Mouse (Mus musculus): ENCODE measurements around the gene Tcf7l1. TPM values are rescaled to one million over a fixed set of nuclear protein-coding genes. Genes with fewer than 3 reads are reported as not detected.

Tcf7l1 gene
- polyA plus RNA-seq, 1 experiment from 2014 or later, result 26.5 TPM

DNA sequence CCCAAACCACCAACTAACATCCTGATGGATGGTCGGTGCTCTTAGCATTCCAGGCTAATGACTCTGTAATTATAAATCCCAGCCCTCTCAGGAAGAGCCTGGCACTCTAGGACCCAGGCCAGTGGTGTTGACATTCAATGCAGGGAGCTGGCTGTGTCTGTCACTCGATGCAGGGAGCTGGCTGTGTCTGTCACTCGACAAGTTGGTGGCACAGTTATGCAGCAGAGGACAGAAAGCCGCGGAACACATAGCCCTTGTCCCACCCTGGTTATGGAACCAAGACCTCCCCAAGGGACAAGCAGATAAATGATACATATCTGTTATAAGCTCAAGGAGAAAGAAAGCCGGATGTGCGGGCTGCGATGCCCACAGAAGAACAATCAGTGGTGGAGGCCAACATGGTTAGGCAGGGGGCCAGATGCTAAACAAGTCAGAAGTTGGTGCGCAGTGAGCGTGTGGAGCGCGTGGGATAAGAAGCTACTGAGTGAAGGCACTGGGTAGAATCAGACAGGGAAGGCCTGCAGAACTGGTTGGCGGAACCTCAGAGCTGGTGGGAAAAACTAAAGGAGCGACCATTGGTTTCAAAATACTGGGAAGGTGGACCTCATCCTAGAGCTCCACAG, 33.7 kb downstream of the Tcf7l1 start:
- DNase-seq (ENCODE audit: low spot score) (no peak), ATAC-seq (replicated peaks; ENCODE audit: low FRiP score, low TSS enrichment, low read depth) (no peak)
- Histone ChIP-seq H3K27ac (ENCODE audit: low read depth) (no peak overlapping the region), H3K27me3 (replicated peaks; ENCODE audit: control insufficient read depth, insufficient read depth, low read length) (no peaks in the 10 kb centered on the region), H3K4me1 (replicated peaks; ENCODE audit: control insufficient read depth, insufficient read depth, low read length) (peaks cover 15% of the 10 kb centered on the region), H3K9ac (ENCODE audit: low read length) (no peak overlapping the region), H3K4me3 (ENCODE audit: low read depth, low read length) (no peak overlapping the region), H3K36me3 (ENCODE audit: control insufficient read depth, insufficient read depth, low read length) (no peaks in the 10 kb centered on the region), H3K4me2 (ENCODE audit: low read length) (no peak overlapping the region), H3K9me3 (ENCODE audit: control insufficient read depth, low read length) (no peaks in the 10 kb centered on the region)
- WGBS, result 63% methylated on average over 14 of the region's 14 CpGs

DNA sequence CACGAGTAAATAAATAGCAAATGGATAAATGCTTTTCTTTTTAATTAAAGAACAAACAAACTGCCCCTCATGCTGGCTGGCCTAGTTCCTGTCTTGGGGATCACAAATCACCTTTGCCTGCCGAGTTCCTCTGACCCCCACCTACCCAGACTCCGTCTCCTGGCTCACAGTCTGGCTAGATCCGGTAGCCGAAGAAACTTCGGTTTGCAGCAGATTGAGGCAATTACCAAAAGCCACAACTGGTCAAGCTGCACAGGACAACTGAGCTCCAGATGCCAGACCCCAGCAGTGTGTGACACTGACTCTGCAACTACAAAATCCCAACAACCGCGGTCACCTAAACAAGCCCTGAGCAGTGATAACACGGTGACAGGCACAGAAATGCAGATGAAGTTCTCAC, 34.8 kb downstream of the Tcf7l1 start:
- Histone ChIP-seq H3K9ac (ENCODE audit: low read length) (no peak overlapping the region), H3K4me1 (replicated peaks; ENCODE audit: control insufficient read depth, insufficient read depth, low read length) (peaks cover 18% of the 10 kb centered on the region), H3K9me3 (ENCODE audit: control insufficient read depth, low read length) (no peaks in the 10 kb centered on the region), H3K4me2 (ENCODE audit: low read length) (no peak overlapping the region), H3K27me3 (replicated peaks; ENCODE audit: control insufficient read depth, insufficient read depth, low read length) (no peaks in the 10 kb centered on the region), H3K36me3 (ENCODE audit: control insufficient read depth, insufficient read depth, low read length) (no peaks in the 10 kb centered on the region), H3K4me3 (ENCODE audit: low read depth, low read length) (no peak overlapping the region), H3K27ac (ENCODE audit: low read depth) (no peak overlapping the region)
- 39% methylated on average over 9 of the region's 9 CpGs for WGBS
- no peak for ATAC-seq (replicated peaks; ENCODE audit: low FRiP score, low TSS enrichment, low read depth)
- no peak for DNase-seq (ENCODE audit: low spot score)

GRCm38 (mm10) chr6:72753782-72754181, 35.3 kb downstream of the Tcf7l1 start:
- H3K9ac ChIP-seq (ENCODE audit: low read length), result no peak overlapping the region
- WGBS, result 85% methylated on average over 8 of the region's 8 CpGs

DNA sequence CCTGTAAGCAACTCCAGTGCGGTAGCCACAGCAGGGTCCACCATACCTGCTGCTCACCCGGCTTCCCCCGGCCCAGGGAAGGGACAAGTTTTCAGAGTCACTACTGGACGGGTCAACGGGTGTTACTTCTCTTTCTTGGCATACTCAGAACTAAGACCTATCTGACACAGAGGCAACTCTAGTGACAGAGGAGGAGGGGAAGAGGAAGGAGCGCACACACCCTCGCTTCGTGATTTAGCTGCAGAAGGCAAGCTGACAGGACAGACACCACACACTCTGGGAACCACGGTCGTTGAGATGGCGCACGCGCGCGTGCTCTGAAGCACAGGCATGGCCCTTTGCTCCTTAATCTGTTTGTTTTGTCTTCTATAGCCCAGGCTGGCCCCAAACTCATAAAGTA, 36.2 kb downstream of the Tcf7l1 start:
- no peak for ATAC-seq (replicated peaks; ENCODE audit: low FRiP score, low TSS enrichment, low read depth)
- WGBS, result 89% methylated on average over 15 of the region's 15 CpGs
- H3K4me2 ChIP-seq (ENCODE audit: low read length), result no peak overlapping the region
- H3K4me1 ChIP-seq (replicated peaks; ENCODE audit: control insufficient read depth, insufficient read depth, low read length), result peaks cover 31% of the 10 kb centered on the region
- no peaks in the 10 kb centered on the region for H3K9me3 ChIP-seq (ENCODE audit: control insufficient read depth, low read length)
- H3K36me3 ChIP-seq (ENCODE audit: control insufficient read depth, insufficient read depth, low read length), result no peaks in the 10 kb centered on the region
- no peak for DNase-seq (ENCODE audit: low spot score)
- H3K4me3 ChIP-seq (ENCODE audit: low read depth, low read length), result no peak overlapping the region
- no peak overlapping the region for H3K9ac ChIP-seq (ENCODE audit: low read length)
- no peak overlapping the region for H3K27ac ChIP-seq (ENCODE audit: low read depth)
- no peaks in the 10 kb centered on the region for H3K27me3 ChIP-seq (replicated peaks; ENCODE audit: control insufficient read depth, insufficient read depth, low read length)

More at GRCm38 (mm10) chr6:72753782-72754181, 35.3 kb downstream of the Tcf7l1 start:
- DNase-seq (ENCODE audit: low spot score) (no peak), ATAC-seq (replicated peaks; ENCODE audit: low FRiP score, low TSS enrichment, low read depth) (no peak)
- no peak overlapping the region for H3K4me3 ChIP-seq (ENCODE audit: low read depth, low read length)
- no peaks in the 10 kb centered on the region for H3K27me3 ChIP-seq (replicated peaks; ENCODE audit: control insufficient read depth, insufficient read depth, low read length)
- H3K36me3 ChIP-seq (ENCODE audit: control insufficient read depth, insufficient read depth, low read length), result no peaks in the 10 kb centered on the region
- no peak overlapping the region for H3K4me2 ChIP-seq (ENCODE audit: low read length)
- no peak overlapping the region for H3K27ac ChIP-seq (ENCODE audit: low read depth)
- no peaks in the 10 kb centered on the region for H3K9me3 ChIP-seq (ENCODE audit: control insufficient read depth, low read length)
- peaks cover 22% of the 10 kb centered on the region for H3K4me1 ChIP-seq (replicated peaks; ENCODE audit: control insufficient read depth, insufficient read depth, low read length)

- ATAC-seq (replicated peaks; ENCODE audit: low FRiP score, low TSS enrichment, low read depth) (no peak), DNase-seq (ENCODE audit: low spot score) (no peak)
- Histone ChIP-seq H3K27ac (ENCODE audit: low read depth) (no peak overlapping the region), H3K9me3 (ENCODE audit: control insufficient read depth, low read length) (no peaks in the 10 kb centered on the region), H3K36me3 (ENCODE audit: control insufficient read depth, insufficient read depth, low read length) (no peaks in the 10 kb centered on the region), H3K4me3 (ENCODE audit: low read depth, low read length) (no peak overlapping the region), H3K4me2 (ENCODE audit: low read length) (no peak overlapping the region), H3K27me3 (replicated peaks; ENCODE audit: control insufficient read depth, insufficient read depth, low read length) (no peaks in the 10 kb centered on the region), H3K4me1 (replicated peaks; ENCODE audit: control insufficient read depth, insufficient read depth, low read length) (peaks cover 46% of the 10 kb centered on the region), H3K9ac (ENCODE audit: low read length) (no peak overlapping the region)
- 84% methylated on average over 1 of the region's 1 CpGs for WGBS
Measured at GRCm38 (mm10) chr6:72751210-72751609, 37.8 kb downstream of the Tcf7l1 start.

GRCm38 (mm10) chr6:72748882-72749437, 40.1 kb downstream of the Tcf7l1 start:
- Histone ChIP-seq H3K4me1 (replicated peaks; ENCODE audit: control insufficient read depth, insufficient read depth, low read length) (peaks cover 53% of the 10 kb centered on the region), H3K27ac (ENCODE audit: low read depth) (peak overlapping the region; percentile 55), H3K4me2 (ENCODE audit: low read length) (no peak overlapping the region), H3K9ac (ENCODE audit: low read length) (no peak overlapping the region), H3K4me3 (ENCODE audit: low read depth, low read length) (no peak overlapping the region), H3K9me3 (ENCODE audit: control insufficient read depth, low read length) (no peaks in the 10 kb centered on the region), H3K36me3 (ENCODE audit: control insufficient read depth, insufficient read depth, low read length) (no peaks in the 10 kb centered on the region), H3K27me3 (replicated peaks; ENCODE audit: control insufficient read depth, insufficient read depth, low read length) (no peaks in the 10 kb centered on the region)
- ATAC-seq (replicated peaks; ENCODE audit: low FRiP score, low TSS enrichment, low read depth) (no peak), DNase-seq (ENCODE audit: low spot score) (no peak)
- 21% methylated on average over 5 of the region's 5 CpGs for WGBS

- no peaks in the 10 kb centered on the region for H3K36me3 ChIP-seq (ENCODE audit: control insufficient read depth, insufficient read depth, low read length)
- DNase-seq (ENCODE audit: low spot score) (no peak), ATAC-seq (replicated peaks; ENCODE audit: low FRiP score, low TSS enrichment, low read depth) (no peak)
- no peaks in the 10 kb centered on the region for H3K9me3 ChIP-seq (ENCODE audit: control insufficient read depth, low read length)
- no peak overlapping the region for H3K4me3 ChIP-seq (ENCODE audit: low read depth, low read length)
- no peak overlapping the region for H3K4me2 ChIP-seq (ENCODE audit: low read length)
- H3K9ac ChIP-seq (ENCODE audit: low read length), result no peak overlapping the region
- peak overlapping the region; percentile 55 for H3K27ac ChIP-seq (ENCODE audit: low read depth)
- WGBS, result 3% methylated on average over 2 of the region's 2 CpGs
- peaks cover 58% of the 10 kb centered on the region for H3K4me1 ChIP-seq (replicated peaks; ENCODE audit: control insufficient read depth, insufficient read depth, low read length)
- no peaks in the 10 kb centered on the region for H3K27me3 ChIP-seq (replicated peaks; ENCODE audit: control insufficient read depth, insufficient read depth, low read length)
Measured at GRCm38 (mm10) chr6:72748421-72748820, 40.6 kb downstream of the Tcf7l1 start.

GRCm38 (mm10) chr6:72747814-72748213, 41.2 kb downstream of the Tcf7l1 start:
- no peaks in the 10 kb centered on the region for H3K36me3 ChIP-seq (ENCODE audit: control insufficient read depth, insufficient read depth, low read length)
- H3K9me3 ChIP-seq (ENCODE audit: control insufficient read depth, low read length), result no peaks in the 10 kb centered on the region
- no peak overlapping the region for H3K4me2 ChIP-seq (ENCODE audit: low read length)
- WGBS, result 40% methylated on average over 11 of the region's 11 CpGs
- ATAC-seq (replicated peaks; ENCODE audit: low FRiP score, low TSS enrichment, low read depth) (no peak), DNase-seq (ENCODE audit: low spot score) (no peak)
- no peak overlapping the region for H3K4me3 ChIP-seq (ENCODE audit: low read depth, low read length)
- H3K9ac ChIP-seq (ENCODE audit: low read length), result no peak overlapping the region
- peak overlapping the region; percentile 55 for H3K27ac ChIP-seq (ENCODE audit: low read depth)
- no peaks in the 10 kb centered on the region for H3K27me3 ChIP-seq (replicated peaks; ENCODE audit: control insufficient read depth, insufficient read depth, low read length)
- H3K4me1 ChIP-seq (replicated peaks; ENCODE audit: control insufficient read depth, insufficient read depth, low read length), result peaks cover 58% of the 10 kb centered on the region

- DNase-seq (ENCODE audit: low spot score), result no peak
Measured at GRCm38 (mm10) chr6:72747156-72747555, 41.9 kb downstream of the Tcf7l1 start.

More at GRCm38 (mm10) chr6:72747156-72747555, 41.9 kb downstream of the Tcf7l1 start:
- Histone ChIP-seq H3K9ac (ENCODE audit: low read length) (no peak overlapping the region), H3K36me3 (ENCODE audit: control insufficient read depth, insufficient read depth, low read length) (no peaks in the 10 kb centered on the region), H3K9me3 (ENCODE audit: control insufficient read depth, low read length) (no peaks in the 10 kb centered on the region), H3K4me2 (ENCODE audit: low read length) (no peak overlapping the region), H3K27ac (ENCODE audit: low read depth) (no peak overlapping the region; the same call in 1 of the 2 replicates), H3K27me3 (replicated peaks; ENCODE audit: control insufficient read depth, insufficient read depth, low read length) (no peaks in the 10 kb centered on the region), H3K4me3 (ENCODE audit: low read depth, low read length) (no peak overlapping the region), H3K4me1 (replicated peaks; ENCODE audit: control insufficient read depth, insufficient read depth, low read length) (peaks cover 62% of the 10 kb centered on the region)
- WGBS, result 20% methylated on average over 4 of the region's 4 CpGs
- no peak for ATAC-seq (replicated peaks; ENCODE audit: low FRiP score, low TSS enrichment, low read depth)

All from intestine, embryonic 14.5 days (tissue).